Mouse (Mus musculus) testis, adult 2 months (tissue): Measurements from ENCODE around the gene Ccdc63.

Experiments
- CTCF ChIP-seq: fragments of 200-500 bp; IDR thresholded peaks from 2 replicates; pipeline ENCODE4 v1.5.1; 2012; ENCODE audit warnings: low read depth, mild to moderate bottlenecking, inconsistent platforms, low read length, moderate library complexity; ENCODE audit not compliant: control insufficient read depth, insufficient read depth, insufficient replicate concordance
- POLR2A ChIP-seq: fragments of 200-500 bp; IDR thresholded peaks from 2 replicates; pipeline ENCODE4 v1.6.1; 2012; ENCODE audit warnings: low read depth, mild to moderate bottlenecking, inconsistent platforms, low read length, moderate library complexity; ENCODE audit not compliant: control insufficient read depth

DNA sequence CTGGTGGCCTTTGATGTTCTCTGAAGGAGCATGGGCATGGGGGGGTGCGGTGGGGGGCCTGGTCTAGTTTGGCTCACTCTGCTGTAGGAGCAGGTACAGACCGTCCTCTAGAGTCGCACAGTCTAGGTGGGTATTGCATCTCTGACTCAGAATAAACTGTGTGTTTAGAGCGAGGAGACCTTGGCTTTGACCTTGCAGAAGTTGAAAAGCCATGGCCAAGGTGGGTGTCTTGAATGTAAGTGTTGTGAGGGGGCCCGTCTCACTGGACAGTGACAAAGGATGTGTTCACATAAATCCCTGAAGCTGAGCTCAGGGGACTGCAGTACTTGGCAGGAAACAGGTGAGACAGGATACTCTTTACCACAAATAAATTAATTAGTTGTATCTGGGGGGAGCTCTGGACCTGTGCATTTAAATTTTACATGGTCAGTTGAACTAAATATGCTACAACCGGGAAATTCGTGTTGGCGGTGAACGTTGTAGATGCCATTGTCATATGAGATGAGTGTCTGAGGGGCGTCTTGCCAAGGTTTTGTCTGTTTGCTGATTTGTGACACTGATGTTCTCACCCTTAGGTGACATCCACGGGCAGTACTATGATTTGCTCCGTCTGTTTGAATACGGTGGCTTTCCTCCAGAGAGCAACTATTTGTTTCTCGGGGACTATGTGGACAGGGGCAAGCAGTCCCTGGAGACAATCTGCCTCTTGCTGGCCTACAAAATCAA, 27.9 kb upstream of the Ccdc63 start:
- TF ChIP-seq CTCF (no peak), POLR2A (no peak)
